Mouse (Mus musculus): ENCODE measurements around the gene Gosr2.

DNA sequence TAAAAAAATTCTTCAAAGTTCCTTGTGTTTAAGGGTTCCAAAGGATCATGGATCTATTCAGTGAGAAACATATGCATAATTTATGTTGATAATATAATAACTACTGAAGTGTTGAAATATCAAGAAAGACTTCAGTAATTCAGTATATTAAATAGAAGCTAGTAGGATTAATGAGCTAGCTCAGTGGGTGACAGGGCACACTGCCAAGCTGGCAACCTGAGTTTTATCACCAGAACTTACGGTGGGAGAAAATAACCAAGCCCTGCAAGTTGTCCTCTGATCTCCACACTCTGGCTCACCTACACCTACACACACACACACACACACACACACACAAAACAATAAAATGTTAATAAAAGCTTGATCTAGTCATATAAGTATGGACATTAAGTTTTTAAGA, 4.5 kb downstream of the Gosr2 start:
- TF ChIP-seq GATA1 (IDR thresholded peaks at IDR 0.05; ENCODE audit: low read length) (no peak), TAL1 (IDR thresholded peaks at IDR 0.05; ENCODE audit: low read length) (no peak)
